ENCODE assay signal across 9 mouse cellular contexts in genomic region chr3:138506749-138507148, GRCm38 (mm10). TPM values are rescaled to one million over a fixed set of nuclear protein-coding genes. Genes with fewer than 3 reads are reported as not detected.
DNase-seq lines count a peak whose midpoint lies in the region; ATAC-seq and TF ChIP-seq lines count a peak whose summit lies in the region.
"Had no signal": no experiment of that assay in that cellular context is flagged by ENCODE, and none has a peak within 500 bp of the region (broad histone marks: within the 10 kb centered on the region; RNA-seq: fewer than 3 reads in every experiment).

No protein-coding gene starts in this region.

- peak; percentile 71 for TF ChIP-seq CTCF in gastrocnemius, adult 2 months (IDR thresholded peaks at IDR 0.05)

- intact Hi-C loops in gastrocnemius, adult 2 months (cut with DNase I), result loop anchor here (2.0 kb wide), 2 partner anchors 114 to 400 kb away; no protein-coding TSS in a partner anchor
- intact Hi-C loops in left cerebral cortex, postnatal 4 days (cut with DNase I), result no loop called here

- no peak overlapping the region for H3K4me3 ChIP-seq in gastrocnemius, adult 2 months
- H3K4me3 ChIP-seq: limb, embryonic 15.5 days had no signal

- no peak overlapping the region for H3K27ac ChIP-seq in gastrocnemius, adult 2 months
- H3K27ac ChIP-seq: limb, embryonic 15.5 days had no signal

- peak; percentile 40 for DNase-seq in gastrocnemius, adult 2 months
- no peak for DNase-seq in gastrocnemius, postnatal 25 days
- peak; percentile 41 for DNase-seq in ovary, postnatal 14 days (ENCODE audit: low spot score)
- DNase-seq in ovary, adult 18-20 months (ENCODE audit: low spot score), result no peak
- peak; percentile 31 to 67 for DNase-seq in cerebellum, postnatal 25 days
- DNase-seq in left cerebral cortex, postnatal 4 days, result peak; percentile 34
- no peak for DNase-seq in urinary bladder, postnatal 36 days (ENCODE audit: low spot score in 2 of 2)

- ATAC-seq in erythroid progenitor cell, adult 5-6 weeks (replicated peaks; ENCODE audit: low FRiP score, poor library complexity, severe bottlenecking), result no peak

RNA-seq across cellular contexts. Expression of gene Metap1, which starts 17.4 kb away (rescaled TPM):
- total RNA-seq in gastrocnemius, adult 2 months (2021), result 10 to 100 TPM; 44.7 to 49.3 TPM
- total RNA-seq in gastrocnemius, postnatal 25 days (2021), result 10 to 100 TPM; 40.4 to 46.1 TPM
- total RNA-seq in left cerebral cortex, postnatal 4 days (2021), result 10 to 100 TPM; 62.7 to 64.6 TPM
- 32.7 and 39.3 TPM in 2 replicates for total RNA-seq in erythroid progenitor cell, adult 5-6 weeks (2015; ENCODE audit: low replicate concordance)
- 29.7 and 40.6 TPM in 2 replicates for total RNA-seq in erythroid progenitor cell, adult 5-6 weeks (2017; ENCODE audit: low replicate concordance)

RNA-seq across cellular contexts. Expression of gene Eif4e, which starts 19.2 kb away (rescaled TPM):
- total RNA-seq in gastrocnemius, adult 2 months (2021), result 100 to 1,000 TPM; 128 to 156 TPM
- total RNA-seq in gastrocnemius, postnatal 25 days (2021), result 100 to 1,000 TPM; 109 to 113 TPM
- 100 to 1,000 TPM; 174 to 192 TPM for total RNA-seq in left cerebral cortex, postnatal 4 days (2021)
- total RNA-seq in erythroid progenitor cell, adult 5-6 weeks (2015; ENCODE audit: low replicate concordance), result 129 and 176 TPM in 2 replicates
- 97.2 and 160 TPM in 2 replicates for total RNA-seq in erythroid progenitor cell, adult 5-6 weeks (2017; ENCODE audit: low replicate concordance)

Comparison
In these comparisons a context has a peak if more than half of its experiments do, and no peak if none do; other contexts are left out.
1. DNase-seq: peak in gastrocnemius, adult 2 months (single experiment), ovary, postnatal 14 days (single experiment), cerebellum, postnatal 25 days (2 of 2) and left cerebral cortex, postnatal 4 days (single experiment); none in gastrocnemius, postnatal 25 days (single experiment), ovary, adult 18-20 months (single experiment) and urinary bladder, postnatal 36 days (0 of 2).